Mouse (Mus musculus) stomach, embryonic 14.5 days (tissue): ENCODE data around the gene Aff3. TPM values are rescaled to one million over a fixed set of nuclear protein-coding genes. Genes with fewer than 3 reads are reported as not detected.
A peak's percentile ranks its signal among the peaks of the same experiment; 100 is the strongest.

ENCODE experiments used
- ATAC-seq: fragments of 200-750 bp; cut with Nextera tagmentation; 2 replicates; pipeline ENCODE4 v1.8.0; 2017; ENCODE audit warnings: low read depth, moderate TSS enrichment; ENCODE audit not compliant: insufficient number of reproducible peaks, insufficient read depth, low FRiP score
- H3K27ac ChIP-seq: fragments of 300-500 bp; sonication (generic); 2 replicates; pipeline ENCODE4 v1.5.1; 2014; ENCODE audit warnings: mild to moderate bottlenecking, low read length, moderate library complexity, mixed read lengths
- H3K27me3 ChIP-seq: fragments of 300-500 bp; sonication (generic); 2 replicates; pipeline ENCODE4 v1.6.1; 2014; ENCODE audit warnings: low read length, control low read depth, mixed read lengths; ENCODE audit not compliant: control insufficient read depth, insufficient read depth
- H3K36me3 ChIP-seq: fragments of 300-500 bp; sonication (generic); 2 replicates; pipeline ENCODE4 v1.6.1; 2014; ENCODE audit warnings: mild to moderate bottlenecking, control low read depth, low read length, moderate library complexity, mixed read lengths; ENCODE audit not compliant: control insufficient read depth, insufficient read depth
- H3K4me1 ChIP-seq: fragments of 300-500 bp; sonication (generic); 2 replicates; pipeline ENCODE4 v1.6.1; 2014; ENCODE audit warnings: low read length, control low read depth, mixed read lengths; ENCODE audit not compliant: control insufficient read depth, insufficient read depth
- H3K4me2 ChIP-seq: fragments of 300-500 bp; sonication (generic); replicated peaks from 2 replicates; pipeline ENCODE4 v1.6.1; 2014; ENCODE audit warnings: low read depth, low read length, control low read depth
- H3K4me3 ChIP-seq: fragments of 300-500 bp; sonication (generic); 2 replicates; pipeline ENCODE4 v1.5.1; 2014; ENCODE audit warnings: low read depth, low read length, control low read depth
- H3K9ac ChIP-seq: fragments of 300-500 bp; sonication (generic); replicated peaks from 2 replicates; pipeline ENCODE4 v1.6.1; 2014; ENCODE audit warnings: low read depth, mild to moderate bottlenecking, control low read depth, low read length, moderate library complexity, mixed read lengths
- H3K9me3 ChIP-seq: fragments of 300-500 bp; sonication (generic); 2 replicates; pipeline ENCODE4 v1.6.1; 2016; ENCODE audit warnings: low read depth, low read length, control low read depth; ENCODE audit not compliant: control insufficient read depth
- WGBS: fragments of 180-500 bp; shearing (Covaris S2); extraction: QIAGEN DNeasy Blood & Tissue Kit; methylation state at CpG from one replicate; pipeline ENCODE4 v1.1.7; 2014; 5-methylcytosine and 5-hydroxymethylcytosine counted together
- polyA plus RNA-seq: library from polyadenylated mRNA; unstranded; fragments of >200 nt; fragmentation: Nextera tagmentation; extraction: Ambion mirVana; gene quantifications from 2 replicates; pipeline ENCODE4 v1.2.1, GENCODE M21; 2014

The Aff3 gene
- polyA plus RNA-seq, 1 experiment from 2014 or later = 8.2 TPM

DNA sequence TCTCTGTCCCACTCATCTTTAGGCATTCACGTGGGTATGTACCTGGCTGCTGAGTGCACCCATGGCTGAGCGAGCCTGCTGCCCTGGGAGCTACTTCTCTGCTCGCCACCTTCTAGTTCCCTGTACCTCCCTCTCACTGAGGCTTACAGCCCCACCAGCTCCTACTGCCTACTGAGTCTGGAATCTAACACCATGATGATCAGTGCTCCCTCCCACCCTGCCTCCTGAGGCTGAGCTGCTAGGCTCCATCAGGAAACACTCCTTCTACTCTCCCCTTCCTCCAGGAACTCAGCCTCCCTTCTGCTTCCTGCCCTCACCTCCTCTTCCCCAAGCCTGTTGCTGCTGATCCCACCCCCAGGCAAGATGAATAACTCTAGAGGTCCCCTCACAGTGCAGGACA is 215.9 kb downstream of the Aff3 start:
- no peaks in the 10 kb centered on the region for H3K9me3 ChIP-seq
- no peaks in the 10 kb centered on the region for H3K36me3 ChIP-seq
- no peak overlapping the region for H3K4me3 ChIP-seq
- H3K4me2 ChIP-seq = no peak overlapping the region
- H3K4me1 ChIP-seq = no peaks in the 10 kb centered on the region
- no peaks in the 10 kb centered on the region for H3K27me3 ChIP-seq
- ATAC-seq = no peak
- WGBS = 44% methylated on average over 3 of the region's 3 CpGs
- no peak overlapping the region for H3K27ac ChIP-seq
- H3K9ac ChIP-seq = no peak overlapping the region

DNA sequence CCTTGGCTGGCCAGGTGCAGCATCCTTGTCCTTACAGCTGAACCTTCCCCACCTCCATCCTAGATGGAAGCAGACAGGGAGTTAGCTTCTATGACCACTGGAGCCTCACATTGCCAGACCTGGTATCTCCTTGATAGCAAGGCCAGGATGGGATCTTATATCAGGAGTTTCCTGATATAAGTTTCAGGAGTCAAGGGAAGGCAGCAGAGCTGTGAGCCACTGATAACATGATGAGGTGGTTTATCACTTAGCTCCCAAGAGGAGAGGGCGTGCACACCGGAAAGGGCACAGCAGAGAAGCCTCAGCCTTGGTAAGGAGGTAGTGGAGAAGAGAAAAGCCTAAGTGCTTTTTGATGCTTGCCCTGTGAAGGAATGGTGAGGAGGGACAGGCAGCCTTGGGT is 217.2 kb downstream of the Aff3 start:
- no peaks in the 10 kb centered on the region for H3K27me3 ChIP-seq
- H3K36me3 ChIP-seq = no peaks in the 10 kb centered on the region
- H3K4me1 ChIP-seq = no peaks in the 10 kb centered on the region
- H3K27ac ChIP-seq = no peak overlapping the region
- no peak overlapping the region for H3K4me3 ChIP-seq
- 79% methylated on average over 2 of the region's 2 CpGs for WGBS
- no peak for ATAC-seq
- H3K9me3 ChIP-seq = no peaks in the 10 kb centered on the region
- no peak overlapping the region for H3K9ac ChIP-seq
- no peak overlapping the region for H3K4me2 ChIP-seq

DNA sequence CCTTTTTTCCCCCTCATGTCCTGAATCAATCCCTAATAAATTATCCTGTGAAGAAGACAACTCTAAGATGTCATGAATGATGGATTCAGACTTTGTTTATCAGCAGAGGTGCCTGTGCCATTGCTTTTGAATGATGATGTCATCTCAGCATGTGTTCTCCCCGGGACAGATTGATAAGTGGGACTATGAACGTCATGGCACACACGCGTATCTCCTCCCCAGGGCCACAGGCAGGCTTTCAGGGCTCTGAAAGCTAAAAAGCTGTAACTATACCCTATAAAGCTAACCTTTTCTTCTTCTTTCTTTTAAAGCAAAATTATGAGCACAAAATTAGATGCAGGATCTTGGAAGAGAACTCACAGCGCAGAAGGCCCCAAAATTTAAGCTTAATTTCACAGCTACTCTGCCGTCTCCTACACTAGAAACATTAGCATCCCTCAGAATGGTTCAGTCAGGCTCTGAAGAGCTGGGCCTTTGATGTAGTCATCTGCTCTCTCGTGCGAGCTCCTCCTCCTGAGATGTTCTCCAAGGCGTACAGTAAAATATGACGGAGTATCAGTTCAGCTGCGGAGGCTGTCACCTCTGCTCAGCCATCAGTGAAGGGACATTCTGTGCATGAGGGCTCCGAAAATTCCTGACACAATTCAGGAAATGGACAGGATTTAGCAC is 218.5 kb downstream of the Aff3 start:
- H3K36me3 ChIP-seq = no peaks in the 10 kb centered on the region
- H3K9me3 ChIP-seq = no peaks in the 10 kb centered on the region
- no peak overlapping the region for H3K4me2 ChIP-seq
- ATAC-seq = no peak
- no peak overlapping the region for H3K9ac ChIP-seq
- H3K27me3 ChIP-seq = no peaks in the 10 kb centered on the region
- no peaks in the 10 kb centered on the region for H3K4me1 ChIP-seq
- H3K27ac ChIP-seq = no peak overlapping the region
- 71% methylated on average over 12 of the region's 12 CpGs for WGBS
- no peak overlapping the region for H3K4me3 ChIP-seq

DNA sequence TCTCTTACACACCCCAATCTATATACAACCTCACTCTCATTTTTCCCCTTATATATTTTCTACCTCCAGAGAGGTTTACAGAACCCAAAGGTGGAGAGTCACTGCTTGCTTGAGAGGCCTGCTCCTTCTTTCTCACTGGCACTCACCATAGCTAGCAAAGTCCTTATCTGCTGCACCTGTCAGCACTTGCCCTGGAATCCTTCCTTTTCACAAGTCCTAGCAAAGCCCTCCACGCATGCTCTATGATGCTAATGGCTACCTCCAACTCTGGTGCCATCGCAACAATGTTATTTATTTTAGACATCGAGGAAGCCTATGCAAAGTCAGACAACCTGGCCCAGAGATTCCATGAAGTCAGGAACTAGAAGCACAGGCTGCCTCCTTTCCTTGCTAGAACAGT is 221.9 kb downstream of the Aff3 start:
- 54% methylated on average over 3 of the region's 3 CpGs for WGBS
- no peaks in the 10 kb centered on the region for H3K9me3 ChIP-seq
- no peak for ATAC-seq
- no peak overlapping the region for H3K27ac ChIP-seq
- no peaks in the 10 kb centered on the region for H3K36me3 ChIP-seq
- H3K9ac ChIP-seq = no peak overlapping the region
- H3K4me3 ChIP-seq = no peak overlapping the region
- no peak overlapping the region for H3K4me2 ChIP-seq
- peaks cover 18% of the 10 kb centered on the region for H3K4me1 ChIP-seq
- no peaks in the 10 kb centered on the region for H3K27me3 ChIP-seq

DNA sequence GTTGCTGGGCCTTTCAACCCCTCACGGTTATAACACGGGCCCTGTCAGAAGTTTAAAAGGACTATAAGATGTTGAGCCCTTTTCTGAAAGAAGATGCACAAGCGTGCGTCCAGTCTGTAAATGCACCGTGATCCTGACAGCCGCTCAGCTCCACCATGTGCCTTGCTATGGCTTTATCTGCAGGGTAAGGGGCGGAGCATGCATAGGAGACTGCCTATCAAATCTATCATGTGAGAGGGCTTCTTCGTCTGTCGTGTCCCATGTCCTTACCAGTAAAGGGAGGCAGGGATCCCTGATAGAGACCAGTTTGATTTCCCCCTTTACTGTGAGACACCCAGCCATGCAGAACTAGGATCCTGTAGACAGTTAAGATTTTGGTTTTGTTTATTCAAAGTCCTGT is 222.3 kb downstream of the Aff3 start:
- H3K27ac ChIP-seq = no peak overlapping the region
- H3K27me3 ChIP-seq = no peaks in the 10 kb centered on the region
- H3K4me2 ChIP-seq = no peak overlapping the region
- H3K9ac ChIP-seq = no peak overlapping the region
- peaks cover 22% of the 10 kb centered on the region for H3K4me1 ChIP-seq
- ATAC-seq = no peak
- 67% methylated on average over 9 of the region's 9 CpGs for WGBS
- no peaks in the 10 kb centered on the region for H3K9me3 ChIP-seq
- no peaks in the 10 kb centered on the region for H3K36me3 ChIP-seq
- H3K4me3 ChIP-seq = no peak overlapping the region

DNA sequence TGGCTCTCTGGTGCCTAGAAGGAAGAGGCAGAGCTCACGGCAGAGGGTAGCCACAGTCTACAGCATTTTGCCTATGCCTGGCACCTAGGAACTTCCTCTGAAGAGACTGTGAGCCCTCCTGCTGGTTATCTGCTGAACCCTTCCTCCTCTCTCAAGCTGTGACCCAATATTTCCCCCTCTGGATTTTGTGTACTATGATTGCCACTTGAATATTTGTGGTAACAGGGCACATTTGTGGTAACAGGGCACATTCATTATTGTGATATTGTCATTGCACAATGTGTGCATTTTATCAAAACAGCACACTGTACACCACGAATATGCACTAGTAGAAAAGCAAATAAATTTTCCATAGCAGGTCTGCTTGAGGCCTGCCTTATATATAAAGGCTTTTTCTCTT is 223.0 kb downstream of the Aff3 start:
- Histone ChIP-seq H3K9me3 (no peaks in the 10 kb centered on the region), H3K4me2 (no peak overlapping the region), H3K4me3 (no peak overlapping the region), H3K36me3 (no peaks in the 10 kb centered on the region), H3K27me3 (no peaks in the 10 kb centered on the region), H3K4me1 (peaks cover 25% of the 10 kb centered on the region), H3K9ac (no peak overlapping the region), H3K27ac (no peak overlapping the region)
- WGBS = 59% methylated on average over 2 of the region's 2 CpGs
- ATAC-seq = no peak

DNA sequence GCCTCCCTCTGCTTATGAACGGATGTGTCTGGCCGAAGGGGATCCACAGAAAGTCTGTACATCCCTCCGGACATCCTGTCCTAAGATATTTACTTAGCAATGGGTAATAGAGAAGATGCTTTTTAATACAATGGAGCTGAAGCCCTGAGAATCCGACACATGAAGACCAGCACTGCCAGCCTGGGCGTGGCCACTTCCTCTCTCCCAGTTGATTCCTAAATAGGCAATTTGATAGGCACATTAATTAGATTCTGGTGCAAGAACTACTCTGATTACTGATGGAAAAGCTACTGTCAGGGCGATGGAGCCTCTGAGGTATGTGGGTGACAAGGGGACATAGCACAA is 224.3 kb downstream of the Aff3 start:
- H3K27ac ChIP-seq = peak overlapping the region; percentile 55; the same call in 1 of the 2 replicates
- peaks cover 32% of the 10 kb centered on the region for H3K4me1 ChIP-seq
- H3K9me3 ChIP-seq = no peaks in the 10 kb centered on the region
- H3K4me2 ChIP-seq = no peak overlapping the region
- H3K4me3 ChIP-seq = no peak overlapping the region
- no peak for ATAC-seq
- H3K27me3 ChIP-seq = no peaks in the 10 kb centered on the region
- WGBS = 63% methylated on average over 6 of the region's 6 CpGs
- H3K9ac ChIP-seq = no peak overlapping the region
- H3K36me3 ChIP-seq = no peaks in the 10 kb centered on the region

DNA sequence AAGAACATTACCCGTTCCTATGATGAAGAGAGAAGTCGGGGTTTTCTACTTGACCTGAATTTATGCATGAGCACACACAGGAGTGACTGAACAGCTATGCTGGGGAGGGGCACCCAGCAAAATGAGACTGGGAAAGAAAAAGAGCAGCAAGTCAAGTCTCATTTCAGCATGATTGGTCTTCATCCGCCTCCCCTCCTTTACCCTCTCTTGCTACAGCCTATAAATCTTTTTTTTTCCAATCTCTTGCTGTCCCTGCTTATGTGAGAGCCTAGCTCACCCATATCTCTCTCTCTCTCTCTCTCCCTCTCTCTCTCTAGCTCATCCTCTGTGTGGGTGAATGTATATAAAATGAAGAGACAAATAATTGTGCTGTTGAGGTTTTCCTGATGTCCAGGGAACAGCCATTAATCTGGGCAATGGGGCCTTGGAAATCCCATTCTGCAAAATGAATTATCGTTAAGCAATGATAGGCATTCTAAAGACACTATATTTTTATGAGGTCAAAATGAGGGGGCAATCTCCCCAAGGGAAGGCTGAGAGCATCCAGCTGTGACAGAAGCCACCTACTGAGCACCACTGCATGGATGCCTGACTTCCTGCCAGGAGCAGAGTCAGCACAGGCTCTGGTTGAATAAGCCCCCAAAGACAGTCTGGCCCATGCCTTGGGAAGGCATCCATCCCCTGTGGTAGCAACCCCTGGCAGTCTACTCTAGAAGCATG is 224.8 kb downstream of the Aff3 start:
- no peaks in the 10 kb centered on the region for H3K27me3 ChIP-seq
- H3K9me3 ChIP-seq = no peaks in the 10 kb centered on the region
- H3K4me3 ChIP-seq = no peak overlapping the region
- ATAC-seq = peak; percentile 21; the same call in 1 of the 2 replicates
- WGBS = 32% methylated on average over 4 of the region's 4 CpGs
- H3K9ac ChIP-seq = no peak overlapping the region
- peak overlapping the region; percentile 55; the same call in 1 of the 2 replicates for H3K27ac ChIP-seq
- H3K4me1 ChIP-seq = peaks cover 32% of the 10 kb centered on the region
- no peak overlapping the region for H3K4me2 ChIP-seq
- no peaks in the 10 kb centered on the region for H3K36me3 ChIP-seq
